Mouse (Mus musculus): ENCODE results near the gene H13. TPM values are rescaled to one million over a fixed set of nuclear protein-coding genes. Genes with fewer than 3 reads are reported as not detected.

The H13 gene
- polyA plus RNA-seq, 2 experiments = 27.4 to 38.1 TPM

DNA sequence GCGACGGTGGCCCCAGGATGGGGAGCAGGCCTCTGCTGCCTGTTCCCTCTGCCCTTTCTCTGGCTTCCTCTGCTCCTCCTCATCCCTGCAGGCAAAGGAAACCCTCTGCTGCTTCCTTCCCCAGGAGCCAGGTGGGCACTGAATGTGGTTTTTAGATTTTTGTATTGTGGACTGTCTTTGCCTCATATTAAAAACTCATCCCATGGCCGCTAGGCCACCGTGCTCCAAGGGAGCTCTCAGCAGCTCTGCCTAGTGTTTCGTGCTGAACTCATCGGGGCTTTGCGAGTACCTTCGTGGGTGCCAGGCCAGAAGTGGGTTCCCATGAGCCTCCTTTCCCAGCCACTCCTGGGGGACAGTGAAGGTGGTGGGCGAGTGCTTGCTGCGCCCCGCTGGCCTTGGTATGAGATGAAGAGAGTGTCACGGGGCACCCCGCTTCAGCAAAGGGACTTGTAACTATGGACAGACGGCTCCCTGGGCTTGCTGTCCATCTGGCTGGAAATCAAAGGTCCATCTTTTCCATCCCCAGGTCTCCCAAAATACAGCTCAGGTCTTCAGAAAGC, 35.6 kb downstream of the H13 start:
- H3K27me3 ChIP-seq (ENCODE audit: control insufficient read depth, insufficient read depth, low read length) = no peaks in the 10 kb centered on the region
- DNase-seq (ENCODE audit: low read depth in 3 of 3, low spot score in 3 of 3) = no peak
- WGBS (ENCODE audit: insufficient replicate concordance) = 81% methylated on average over 14 of the region's 14 CpGs
- no peak for ATAC-seq (ENCODE audit: insufficient read depth)
- no peaks in the 10 kb centered on the region for H3K9me3 ChIP-seq (ENCODE audit: control insufficient read depth, low read length)
- no peak overlapping the region for H3K9ac ChIP-seq (replicated peaks)
- H3K36me3 ChIP-seq (replicated peaks; ENCODE audit: control insufficient read depth, insufficient read depth, low read depth) = peaks cover 24% of the 10 kb centered on the region
- peaks cover 0 to 9% of the 10 kb centered on the region in 2 experiments; a peak in 2 of 4 replicates for H3K4me1 ChIP-seq (replicated peaks; ENCODE audit: control insufficient read depth in 2 of 2, insufficient read depth in 2 of 2, low read length in 1 of 2)
- TF ChIP-seq EP300 (IDR thresholded peaks at IDR 0.05; ENCODE audit: low read depth) = no peak
- TF ChIP-seq CTCF (IDR thresholded peaks at IDR 0.05; ENCODE audit: low read depth) = 0 out of 2 replicates have a peak, but pooled peaks have one; percentile 5
- no peak overlapping the region for H3K4me2 ChIP-seq (ENCODE audit: low read depth)
- no peak overlapping the region for H3K27ac ChIP-seq
- H3K4me3 ChIP-seq (ENCODE audit: insufficient read depth in 1 of 2, low read depth in 2 of 2, low read length in 2 of 2) = no peak overlapping the region

DNA sequence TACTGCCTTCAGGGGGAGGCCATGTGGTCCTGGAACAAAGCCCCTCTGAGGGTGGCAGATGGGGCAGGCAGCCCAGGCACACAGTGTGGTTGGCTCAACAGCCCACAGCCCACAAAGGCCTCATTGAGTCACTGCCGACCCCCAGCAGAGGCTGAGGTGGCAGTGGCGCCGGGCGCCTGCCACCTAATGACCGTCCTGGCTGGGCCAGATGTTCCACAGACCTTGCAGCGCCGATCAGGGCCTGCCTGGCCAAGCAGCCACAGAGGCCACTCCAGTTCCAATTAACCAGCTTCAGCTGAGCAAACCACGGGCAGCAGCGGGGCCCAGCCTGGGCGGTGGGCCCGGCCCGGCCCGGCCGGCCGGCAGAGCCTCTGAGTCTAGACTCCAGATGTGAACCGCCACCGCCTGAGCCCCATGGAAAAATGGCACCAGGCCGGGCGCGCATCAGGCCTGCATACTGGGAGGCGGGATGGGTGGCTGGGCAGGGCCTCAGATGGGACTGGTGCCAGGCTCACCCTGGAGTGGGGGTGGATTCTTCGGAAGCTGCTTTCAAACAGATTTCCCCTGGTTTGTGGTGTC, 36.8 kb downstream of the H13 start:
- DNase-seq (ENCODE audit: low read depth in 3 of 3, low spot score in 3 of 3) = no peak
- WGBS (ENCODE audit: insufficient replicate concordance) = 91% methylated on average over 22 of the region's 22 CpGs
- Histone ChIP-seq H3K9me3 (ENCODE audit: control insufficient read depth, low read length) (no peaks in the 10 kb centered on the region), H3K4me2 (ENCODE audit: low read depth) (no peak overlapping the region), H3K27ac (no peak overlapping the region), H3K36me3 (replicated peaks; ENCODE audit: control insufficient read depth, insufficient read depth, low read depth) (peaks cover 23% of the 10 kb centered on the region), H3K4me1 (replicated peaks; ENCODE audit: control insufficient read depth in 2 of 2, insufficient read depth in 2 of 2, low read length in 1 of 2) (peaks cover 0 to 9% of the 10 kb centered on the region in 2 experiments; a peak in 2 of 4 replicates), H3K27me3 (ENCODE audit: control insufficient read depth, insufficient read depth, low read length) (no peaks in the 10 kb centered on the region), H3K9ac (replicated peaks) (no peak overlapping the region), H3K4me3 (ENCODE audit: insufficient read depth in 1 of 2, low read depth in 2 of 2, low read length in 2 of 2) (no peak overlapping the region)
- TF ChIP-seq CTCF (IDR thresholded peaks at IDR 0.05; ENCODE audit: low read depth) (no peak), EP300 (IDR thresholded peaks at IDR 0.05; ENCODE audit: low read depth) (no peak)
- no peak for ATAC-seq (ENCODE audit: insufficient read depth)

DNA sequence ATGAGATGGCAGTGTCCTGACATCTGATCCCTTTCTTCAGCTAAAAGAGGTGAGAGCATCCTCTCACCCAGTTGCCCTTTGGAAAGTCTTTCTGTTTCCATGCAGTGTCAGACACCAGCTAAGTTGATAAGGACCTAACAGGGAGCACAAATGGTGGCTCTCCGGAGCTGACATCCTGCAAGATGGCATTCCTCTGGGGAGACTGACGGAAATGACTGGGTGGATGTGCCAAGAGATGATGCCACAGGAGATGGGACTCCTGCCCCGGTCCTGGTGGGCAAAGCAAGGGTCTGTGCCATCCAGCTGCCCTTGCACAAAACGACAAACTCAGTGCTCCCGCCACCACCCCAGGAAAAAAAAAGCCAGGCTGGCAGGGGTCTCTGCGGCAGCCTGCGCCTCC, 37.9 kb downstream of the H13 start:
- H3K9me3 ChIP-seq (ENCODE audit: control insufficient read depth, low read length) = no peaks in the 10 kb centered on the region
- TF ChIP-seq EP300 (IDR thresholded peaks at IDR 0.05; ENCODE audit: low read depth) (no peak), CTCF (IDR thresholded peaks at IDR 0.05; ENCODE audit: low read depth) (no peak)
- H3K36me3 ChIP-seq (replicated peaks; ENCODE audit: control insufficient read depth, insufficient read depth, low read depth) = peaks cover 14% of the 10 kb centered on the region
- H3K4me3 ChIP-seq (ENCODE audit: insufficient read depth in 1 of 2, low read depth in 2 of 2, low read length in 2 of 2) = peak overlapping the region; percentile 32 to 33
- no peak for ATAC-seq (ENCODE audit: insufficient read depth)
- H3K27me3 ChIP-seq (ENCODE audit: control insufficient read depth, insufficient read depth, low read length) = no peaks in the 10 kb centered on the region
- WGBS (ENCODE audit: insufficient replicate concordance) = 39% methylated on average over 7 of the region's 7 CpGs
- no peak overlapping the region for H3K27ac ChIP-seq
- H3K4me2 ChIP-seq (ENCODE audit: low read depth) = peak overlapping the region; percentile 55
- no peak for DNase-seq (ENCODE audit: low read depth in 3 of 3, low spot score in 3 of 3)
- peaks cover 0 to 9% of the 10 kb centered on the region in 2 experiments; a peak in 2 of 4 replicates for H3K4me1 ChIP-seq (replicated peaks; ENCODE audit: control insufficient read depth in 2 of 2, insufficient read depth in 2 of 2, low read length in 1 of 2)
- H3K9ac ChIP-seq (replicated peaks) = no peak overlapping the region

GRCm38 (mm10) chr2:152707627-152708026, 38.4 kb downstream of the H13 start:
- no peak overlapping the region; the same call in 1 of the 2 replicates for H3K9ac ChIP-seq (replicated peaks)
- H3K27ac ChIP-seq = no peak overlapping the region
- peak in 2 of 3 experiments; percentile 26 to 44 for DNase-seq (ENCODE audit: low read depth in 3 of 3, low spot score in 3 of 3)
- peaks cover 14% of the 10 kb centered on the region for H3K36me3 ChIP-seq (replicated peaks; ENCODE audit: control insufficient read depth, insufficient read depth, low read depth)
- no peak for TF ChIP-seq CTCF (IDR thresholded peaks at IDR 0.05; ENCODE audit: low read depth)
- no peak for TF ChIP-seq EP300 (IDR thresholded peaks at IDR 0.05; ENCODE audit: low read depth)
- H3K27me3 ChIP-seq (ENCODE audit: control insufficient read depth, insufficient read depth, low read length) = no peaks in the 10 kb centered on the region
- no peaks in the 10 kb centered on the region for H3K9me3 ChIP-seq (ENCODE audit: control insufficient read depth, low read length)
- peak overlapping the region; percentile 32 to 33 for H3K4me3 ChIP-seq (ENCODE audit: insufficient read depth in 1 of 2, low read depth in 2 of 2, low read length in 2 of 2)
- H3K4me1 ChIP-seq (replicated peaks; ENCODE audit: control insufficient read depth in 2 of 2, insufficient read depth in 2 of 2, low read length in 1 of 2) = peaks cover 0 to 9% of the 10 kb centered on the region in 2 experiments; a peak in 2 of 4 replicates
- peak overlapping the region; percentile 55 for H3K4me2 ChIP-seq (ENCODE audit: low read depth)
- ATAC-seq (ENCODE audit: insufficient read depth) = peak; percentile 76
- 35% methylated on average over 31 of the region's 31 CpGs for WGBS (ENCODE audit: insufficient replicate concordance)

- no peak for DNase-seq (ENCODE audit: low read depth in 3 of 3, low spot score in 3 of 3)
- Histone ChIP-seq H3K4me1 (replicated peaks; ENCODE audit: control insufficient read depth in 2 of 2, insufficient read depth in 2 of 2, low read length in 1 of 2) (peaks cover 0 to 9% of the 10 kb centered on the region in 2 experiments; a peak in 2 of 4 replicates), H3K9ac (replicated peaks) (no peak overlapping the region), H3K27ac (no peak overlapping the region), H3K27me3 (ENCODE audit: control insufficient read depth, insufficient read depth, low read length) (no peaks in the 10 kb centered on the region), H3K36me3 (replicated peaks; ENCODE audit: control insufficient read depth, insufficient read depth, low read depth) (peaks cover 8% of the 10 kb centered on the region), H3K9me3 (ENCODE audit: control insufficient read depth, low read length) (no peaks in the 10 kb centered on the region), H3K4me3 (ENCODE audit: insufficient read depth in 1 of 2, low read depth in 2 of 2, low read length in 2 of 2) (no peak overlapping the region), H3K4me2 (ENCODE audit: low read depth) (no peak overlapping the region)
- TF ChIP-seq CTCF (IDR thresholded peaks at IDR 0.05; ENCODE audit: low read depth) = no peak
- TF ChIP-seq EP300 (IDR thresholded peaks at IDR 0.05; ENCODE audit: low read depth) = no peak
- WGBS (ENCODE audit: insufficient replicate concordance) = 44% methylated on average over 5 of the region's 5 CpGs
- ATAC-seq (ENCODE audit: insufficient read depth) = no peak
Observed at GRCm38 (mm10) chr2:152709066-152709465, 39.8 kb downstream of the H13 start.

Measured in liver, embryonic 14.5 days (tissue).